Mouse (Mus musculus): ENCODE data around the gene Ilvbl. TPM values are rescaled to one million over a fixed set of nuclear protein-coding genes. Genes with fewer than 3 reads are reported as not detected.
"Not testable (repeated sequence)": the region's sequence is repeated elsewhere in the genome, so short reads cannot be mapped to it uniquely, and the experiment has no call there.

The Ilvbl gene
- polyA plus RNA-seq, 1 experiment from 2014 or later = 38.8 TPM

- Histone ChIP-seq H3K27me3 (ENCODE audit: low read depth, poor library complexity, severe bottlenecking) (no peaks in the 10 kb centered on the region), H3K4me3 (no peak overlapping the region), H3K27ac (no peak overlapping the region), H3K4me1 (peaks cover 25% of the 10 kb centered on the region), H3K36me3 (peaks cover 10% of the 10 kb centered on the region), H3K9me3 (replicated peaks) (no peaks in the 10 kb centered on the region)
- no peak for DNase-seq (ENCODE audit: low spot score)
- WGBS = 79% methylated on average over 6 of the region's 6 CpGs
Observed at GRCm38 (mm10) chr10:78594157-78594556, 20.0 kb downstream of the Ilvbl start.

- no peak overlapping the region for H3K4me3 ChIP-seq
- H3K27ac ChIP-seq = no peak overlapping the region
- no peaks in the 10 kb centered on the region for H3K9me3 ChIP-seq (replicated peaks)
- H3K4me1 ChIP-seq = peaks cover 22% of the 10 kb centered on the region
- DNase-seq (ENCODE audit: low spot score) = no peak
- peaks cover 6% of the 10 kb centered on the region for H3K36me3 ChIP-seq
- H3K27me3 ChIP-seq (ENCODE audit: low read depth, poor library complexity, severe bottlenecking) = no peaks in the 10 kb centered on the region
Observed at GRCm38 (mm10) chr10:78594566-78594965, 20.4 kb downstream of the Ilvbl start.

- Histone ChIP-seq H3K27me3 (ENCODE audit: low read depth, poor library complexity, severe bottlenecking) (no peaks in the 10 kb centered on the region), H3K27ac (no peak overlapping the region), H3K4me3 (no peak overlapping the region), H3K36me3 (no peaks in the 10 kb centered on the region), H3K4me1 (no peaks in the 10 kb centered on the region), H3K9me3 (replicated peaks) (no peaks in the 10 kb centered on the region)
- no peak for DNase-seq (ENCODE audit: low spot score)
- WGBS = 89% methylated on average over 5 of the region's 5 CpGs
Observed at GRCm38 (mm10) chr10:78599865-78600264, 25.7 kb downstream of the Ilvbl start.

GRCm38 (mm10) chr10:78605080-78605479 lies 30.9 kb downstream of the Ilvbl start:
- Histone ChIP-seq H3K36me3 (no peaks in the 10 kb centered on the region), H3K27me3 (ENCODE audit: low read depth, poor library complexity, severe bottlenecking) (no peaks in the 10 kb centered on the region), H3K4me3 (no peak overlapping the region), H3K4me1 (no peaks in the 10 kb centered on the region), H3K27ac (no peak overlapping the region), H3K9me3 (replicated peaks) (no peaks in the 10 kb centered on the region)
- 60% methylated on average over 3 of the region's 3 CpGs for WGBS
- DNase-seq (ENCODE audit: low spot score) = no peak

- H3K27me3 ChIP-seq (ENCODE audit: low read depth, poor library complexity, severe bottlenecking) = no peaks in the 10 kb centered on the region
- no peaks in the 10 kb centered on the region for H3K9me3 ChIP-seq (replicated peaks)
- 77% methylated on average over 3 of the region's 3 CpGs for WGBS
- no peaks in the 10 kb centered on the region for H3K4me1 ChIP-seq
- H3K27ac ChIP-seq = no peak overlapping the region
- no peak overlapping the region for H3K4me3 ChIP-seq
- H3K36me3 ChIP-seq = no peaks in the 10 kb centered on the region
- no peak for DNase-seq (ENCODE audit: low spot score)
Observed at GRCm38 (mm10) chr10:78607602-78608001, 33.5 kb downstream of the Ilvbl start.

GRCm38 (mm10) chr10:78617974-78618373 lies 43.8 kb downstream of the Ilvbl start, which contains the start of gene Olfr1357:
TSS of gene Olfr1357 (minus strand) at chr10:78618074.
- no peak for DNase-seq (ENCODE audit: low spot score)
- H3K4me3 ChIP-seq = no peak within 1 kb of the TSS
- H3K4me1 ChIP-seq = no peaks in the 10 kb centered on the region
- H3K27me3 ChIP-seq (ENCODE audit: low read depth, poor library complexity, severe bottlenecking) = no peaks in the 10 kb centered on the region
- no peaks in the 10 kb centered on the region for H3K9me3 ChIP-seq (replicated peaks)
- no peaks in the 10 kb centered on the region for H3K36me3 ChIP-seq
- 89% methylated on average over 1 of the region's 1 CpGs for WGBS
- no peak within 1 kb of the TSS for H3K27ac ChIP-seq

GRCm38 (mm10) chr10:78623143-78623542 lies 49.0 kb downstream of the Ilvbl start:
- not testable (repeated sequence) for H3K9me3 ChIP-seq (replicated peaks); H3K4me1 ChIP-seq; H3K36me3 ChIP-seq; H3K4me3 ChIP-seq; H3K27me3 ChIP-seq (ENCODE audit: low read depth, poor library complexity, severe bottlenecking); H3K27ac ChIP-seq; DNase-seq (ENCODE audit: low spot score)
- WGBS = 81% methylated on average over 3 of the region's 3 CpGs

- H3K4me3 ChIP-seq = no peak overlapping the region
- no peak for DNase-seq (ENCODE audit: low spot score)
- H3K27me3 ChIP-seq (ENCODE audit: low read depth, poor library complexity, severe bottlenecking) = no peaks in the 10 kb centered on the region
- no peak overlapping the region for H3K27ac ChIP-seq
- H3K36me3 ChIP-seq = no peaks in the 10 kb centered on the region
- 85% methylated on average over 4 of the region's 4 CpGs for WGBS
- no peaks in the 10 kb centered on the region for H3K9me3 ChIP-seq (replicated peaks)
- no peaks in the 10 kb centered on the region for H3K4me1 ChIP-seq
Observed at GRCm38 (mm10) chr10:78630194-78630593, 56.0 kb downstream of the Ilvbl start.

GRCm38 (mm10) chr10:78632311-78632710 lies 58.2 kb downstream of the Ilvbl start:
- no peaks in the 10 kb centered on the region for H3K9me3 ChIP-seq (replicated peaks)
- H3K27me3 ChIP-seq (ENCODE audit: low read depth, poor library complexity, severe bottlenecking) = no peaks in the 10 kb centered on the region
- no peaks in the 10 kb centered on the region for H3K4me1 ChIP-seq
- WGBS = 23% methylated on average over 6 of the region's 6 CpGs
- H3K27ac ChIP-seq = no peak overlapping the region
- no peaks in the 10 kb centered on the region for H3K36me3 ChIP-seq
- peak; percentile 40 for DNase-seq (ENCODE audit: low spot score)
- H3K4me3 ChIP-seq = no peak overlapping the region

Small RNA genes within 50 kb of the gene (microRNA-seq; reads per million reads assigned to microRNA genes)
- not detected for gene Gm27541

Other genes starting within 250 kb of the Ilvbl start
- 38.7 and 38.8 TPM in 2 replicates for gene Agpat3, start 221.9 kb upstream of the Ilvbl start, polyA plus RNA-seq (2016; fragmentation: Nextera tagmentation; extraction: Ambion mirVana)
- 355 and 359 TPM in 2 replicates for gene Rrp1, start 161.3 kb upstream of the Ilvbl start, polyA plus RNA-seq (2016; fragmentation: Nextera tagmentation; extraction: Ambion mirVana)
- gene Cstb, start 148.7 kb upstream of the Ilvbl start, polyA plus RNA-seq (2016; fragmentation: Nextera tagmentation; extraction: Ambion mirVana) = 148 and 152 TPM in 2 replicates
- gene Pdxk, start 109.4 kb upstream of the Ilvbl start, polyA plus RNA-seq (2016; fragmentation: Nextera tagmentation; extraction: Ambion mirVana) = 11.7 and 11.8 TPM in 2 replicates
- not detected in 2 replicates for gene Olfr1358, start 56.9 kb upstream of the Ilvbl start, polyA plus RNA-seq (2016; fragmentation: Nextera tagmentation; extraction: Ambion mirVana)
- 15.7 and 19.7 TPM in 2 replicates for gene Syde1, start 17.6 kb downstream of the Ilvbl start, polyA plus RNA-seq (2016; fragmentation: Nextera tagmentation; extraction: Ambion mirVana)
- gene Olfr1357, start 43.7 kb downstream of the Ilvbl start, polyA plus RNA-seq (2016; fragmentation: Nextera tagmentation; extraction: Ambion mirVana) = not detected in 2 replicates
- 0.06 TPM in 1 of 2 replicates, not detected in the other for gene Casp14, start 143.9 kb downstream of the Ilvbl start, polyA plus RNA-seq (2016; fragmentation: Nextera tagmentation; extraction: Ambion mirVana)
- gene Ccdc105, start 178.7 kb downstream of the Ilvbl start, polyA plus RNA-seq (2016; fragmentation: Nextera tagmentation; extraction: Ambion mirVana) = 0.14 and 0.20 TPM in 2 replicates
- gene Slc1a6, start 206.2 kb downstream of the Ilvbl start, polyA plus RNA-seq (2016; fragmentation: Nextera tagmentation; extraction: Ambion mirVana) = 0.49 and 1.1 TPM in 2 replicates